Mouse (Mus musculus): Measurements from ENCODE around the gene Hax1.

Hax1 gene

DNA sequence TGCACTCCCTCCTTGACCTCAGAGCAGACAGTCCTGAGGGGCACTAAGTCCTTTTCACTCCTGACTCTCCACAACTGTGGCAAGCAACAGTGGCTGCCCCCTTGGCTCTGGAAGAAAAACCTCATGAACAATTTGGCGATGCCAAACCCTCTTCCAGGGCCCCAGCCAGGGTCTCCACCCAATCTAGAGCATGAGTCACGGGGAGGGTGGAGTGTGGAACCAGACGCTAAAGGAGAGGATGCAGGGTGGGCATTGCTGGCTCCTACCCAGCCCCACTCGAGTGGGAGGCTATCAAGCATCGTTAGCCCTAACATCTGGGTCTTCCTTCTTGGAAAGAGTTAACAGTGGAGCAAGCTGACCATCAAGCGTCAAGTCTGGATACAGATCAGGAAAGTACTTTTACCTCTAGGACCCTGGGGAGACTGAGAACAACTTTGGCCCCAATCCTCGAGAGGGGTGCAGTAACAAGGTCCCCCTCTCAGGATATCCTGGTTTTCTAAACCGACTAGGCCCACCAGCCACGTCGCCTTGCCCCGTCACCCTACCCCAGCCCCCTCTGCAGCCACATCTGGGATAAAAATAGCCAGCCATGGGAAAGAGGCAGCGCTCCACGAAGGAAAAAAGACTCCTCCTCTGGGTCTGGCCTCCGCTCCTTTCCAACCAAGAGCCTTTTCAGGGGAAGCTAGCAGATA lies 36.4 kb downstream of the Hax1 start:
- no peak for DNase-seq (ENCODE audit: low spot score)

- no peak for DNase-seq (ENCODE audit: low spot score)
These were observed 37.1 kb downstream of the Hax1 start for GRCm38 (mm10) chr3:89961436-89961835.

DNA sequence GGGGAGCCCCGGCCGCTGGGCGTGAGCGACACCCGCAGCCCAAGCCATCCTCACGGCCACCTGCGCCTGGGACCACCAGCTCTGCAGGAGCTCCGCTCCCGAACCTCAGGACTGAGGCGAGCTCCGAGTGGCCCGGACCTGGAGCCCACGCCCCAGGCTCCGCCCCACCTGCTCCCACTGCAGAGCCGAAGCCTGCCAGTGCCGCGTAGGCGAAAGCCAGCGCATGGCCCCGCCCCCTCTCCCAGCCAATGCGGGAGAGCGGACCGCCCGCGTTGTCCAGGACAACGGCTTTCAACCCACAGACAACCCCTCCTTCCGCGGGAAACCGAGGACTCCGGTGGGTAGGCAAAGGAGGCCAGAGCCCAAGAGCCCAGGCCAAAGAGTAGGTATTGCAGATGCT lies 38.1 kb downstream of the Hax1 start:
- DNase-seq (ENCODE audit: low spot score), result peak; percentile 34

DNA sequence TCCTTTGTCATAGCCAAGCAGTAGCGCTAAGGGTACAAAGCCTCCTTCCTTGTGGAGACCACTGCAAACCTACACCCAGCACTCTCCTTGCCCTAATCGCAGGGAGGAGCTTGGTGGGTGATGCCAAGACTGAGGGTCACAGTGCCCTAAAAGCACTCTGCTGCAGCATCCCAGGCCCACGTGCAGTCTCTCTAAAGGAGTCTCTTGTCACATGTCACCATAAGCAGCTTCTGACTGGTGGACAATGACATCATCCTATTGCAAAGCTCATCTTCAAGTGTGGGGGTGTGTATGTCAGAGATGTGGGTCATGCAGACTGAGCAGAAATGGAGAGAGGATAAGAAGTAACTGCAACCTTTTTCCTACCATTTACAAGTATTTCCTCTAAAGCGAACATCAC lies 39.1 kb downstream of the Hax1 start:
- DNase-seq (ENCODE audit: low spot score), result no peak

DNA sequence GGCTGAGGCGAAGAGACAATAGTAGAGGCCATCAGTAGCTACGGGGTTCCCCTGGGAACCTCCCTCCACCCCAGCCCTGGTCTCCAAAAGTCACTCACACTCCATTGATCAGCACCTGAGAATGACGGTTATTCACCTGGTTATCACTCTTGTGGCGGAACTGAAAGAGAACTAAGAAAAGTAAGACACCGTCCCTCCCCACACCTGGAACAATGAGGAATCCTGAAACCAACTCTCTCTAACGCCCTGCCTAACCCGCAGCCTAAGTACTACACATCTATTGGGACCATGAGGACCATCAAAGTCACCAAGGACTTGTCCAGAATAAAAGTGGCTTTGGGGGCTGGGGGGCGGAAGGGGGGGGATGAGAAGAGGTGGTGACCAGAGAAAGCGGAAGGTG lies 40.7 kb downstream of the Hax1 start:
- no peak for DNase-seq (ENCODE audit: low spot score)

DNA sequence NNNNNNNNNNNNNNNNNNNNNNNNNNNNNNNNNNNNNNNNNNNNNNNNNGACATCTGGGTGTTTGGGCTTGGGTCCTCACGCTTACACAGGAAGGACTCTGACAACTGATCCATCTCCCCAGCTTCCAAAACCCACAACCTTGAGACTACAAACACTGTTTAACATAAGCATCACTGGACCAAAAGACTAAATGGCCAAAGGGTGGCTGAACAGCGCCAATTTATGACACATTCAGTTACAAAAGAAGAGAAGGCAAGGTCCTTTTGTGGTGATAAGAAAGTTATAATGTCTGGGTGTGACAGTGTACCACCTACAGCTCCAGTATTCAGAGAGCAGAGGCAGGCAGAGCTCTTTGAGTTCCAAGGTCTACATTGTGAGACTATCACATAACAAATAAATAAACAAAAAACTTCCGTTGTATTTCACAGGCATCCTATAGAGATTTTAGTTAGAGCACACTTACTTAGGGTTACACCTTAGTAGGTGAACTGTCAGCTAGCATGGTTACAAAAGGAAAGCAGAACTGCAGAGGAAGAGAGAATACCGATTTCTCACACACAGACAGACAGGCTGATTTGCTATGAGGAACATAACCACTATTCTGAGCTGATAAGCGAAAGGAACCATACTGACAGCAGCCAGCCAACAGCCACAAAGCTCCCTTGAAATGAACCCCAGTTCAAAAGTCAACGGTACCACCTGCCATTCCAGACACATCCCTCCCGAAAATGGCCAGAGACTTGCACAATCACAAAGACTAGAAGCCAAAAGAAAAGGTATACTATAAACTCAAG lies 42.2 kb downstream of the Hax1 start:
- DNase-seq (ENCODE audit: low spot score), result no peak

DNA sequence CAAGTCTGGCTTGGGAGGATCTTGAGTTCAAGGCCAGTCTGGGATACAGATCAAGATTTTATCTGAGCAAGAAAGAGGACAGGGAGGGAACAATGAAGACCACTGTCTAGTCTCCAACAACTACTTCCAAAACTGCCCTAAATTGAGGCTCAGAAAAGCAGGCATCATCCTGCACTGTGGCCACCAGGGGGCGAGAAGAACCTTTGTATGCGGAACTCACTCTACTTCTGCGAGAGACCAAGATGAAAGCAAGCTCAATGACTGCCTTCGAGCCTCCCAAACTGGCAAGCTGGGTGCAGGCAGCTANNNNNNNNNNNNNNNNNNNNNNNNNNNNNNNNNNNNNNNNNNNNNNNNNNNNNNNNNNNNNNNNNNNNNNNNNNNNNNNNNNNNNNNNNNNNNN lies 45.2 kb downstream of the Hax1 start:
- DNase-seq (ENCODE audit: low spot score), result peak; percentile 68

DNA sequence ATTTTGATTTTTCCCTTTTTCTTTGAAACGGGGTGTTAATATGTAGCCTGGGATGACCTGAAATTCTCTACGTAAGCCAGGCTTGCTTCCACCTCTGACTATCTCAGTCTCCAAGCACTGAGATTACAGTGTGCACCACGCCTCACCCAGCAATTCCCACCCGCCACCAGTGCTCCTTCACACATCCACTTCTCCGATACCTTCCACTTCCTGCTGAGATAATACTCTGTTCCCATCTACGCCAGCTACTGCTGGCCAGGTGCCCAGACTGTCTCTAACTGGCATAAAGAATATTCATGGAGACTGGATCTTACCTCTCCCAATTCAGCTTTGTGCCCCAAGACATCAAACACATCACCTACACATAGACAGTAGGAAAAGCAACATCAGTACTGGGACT lies 49.9 kb downstream of the Hax1 start:
- no peak for DNase-seq (ENCODE audit: low spot score)

DNA sequence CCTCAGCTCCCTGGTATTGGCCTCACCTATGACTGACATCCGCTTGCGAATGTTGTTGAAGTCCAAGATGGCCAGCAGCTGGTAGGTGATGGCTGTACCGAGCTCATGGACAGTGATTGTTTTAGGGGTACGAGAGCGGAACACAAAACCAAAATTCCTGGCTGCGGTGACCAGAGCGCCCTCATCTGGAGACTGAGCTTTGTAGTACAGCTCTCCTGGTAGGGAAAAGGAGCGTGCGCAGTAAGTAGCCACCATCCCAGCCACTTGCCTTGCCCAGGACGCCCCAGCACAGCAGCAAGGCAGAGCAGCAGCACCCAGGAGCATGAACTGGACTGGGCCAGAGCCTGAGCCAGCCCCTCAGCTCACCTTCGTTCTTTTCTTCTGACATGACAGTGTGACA lies 50.6 kb downstream of the Hax1 start:
- DNase-seq (ENCODE audit: low spot score), result no peak

All from c-Kit-positive CD71-positive TER-119-positive erythroid progenitor cells, embryonic 14.5 days (primary cell).